Mouse (Mus musculus) thymus, adult 2 months (tissue): ENCODE data around the gene Csk.

Experiments used
- CTCF ChIP-seq: fragments of 200-500 bp; IDR thresholded peaks from 2 replicates; pipeline ENCODE4 v1.5.1; 2012; ENCODE audit warnings: mild to moderate bottlenecking, control low read depth, low read length, moderate library complexity, borderline replicate concordance; ENCODE audit not compliant: control insufficient read depth, poor library complexity, insufficient read depth; ENCODE audit errors: extremely low read depth
- POLR2A ChIP-seq: fragments of 200-500 bp; IDR thresholded peaks from 2 replicates; pipeline ENCODE4 v1.6.1; 2012; ENCODE audit warnings: mild to moderate bottlenecking, low read length, control low read depth, moderate library complexity; ENCODE audit not compliant: control insufficient read depth, poor library complexity, insufficient read depth; ENCODE audit errors: extremely low read depth

GRCm38 (mm10) chr9:57610359-57610826 is 43.0 kb downstream of the Csk start:
- TF ChIP-seq POLR2A (no peak), CTCF (no peak)
